Mouse (Mus musculus) embryonic fibroblast, embryonic 13.5 days (primary cell): Measurements from ENCODE around the gene Rpusd3.

Experiments
- CTCF ChIP-seq: IDR thresholded peaks from 2 replicates; pipeline ENCODE4 v1.5.1; 2011; ENCODE audit warnings: mild to moderate bottlenecking, control low read depth, low read length, moderate library complexity, borderline replicate concordance; ENCODE audit not compliant: insufficient read depth
- POLR2A ChIP-seq: IDR thresholded peaks from 2 replicates; pipeline ENCODE4 v1.6.1; 2011; ENCODE audit warnings: low read depth, mild to moderate bottlenecking, control low read depth, low read length, moderate library complexity

GRCm38 (mm10) chr6:113392015-113392386, 27.1 kb downstream of the Rpusd3 start:
- TF ChIP-seq CTCF, result no peak
- TF ChIP-seq POLR2A, result no peak
